Mouse (Mus musculus) T-helper 2 cell (primary cell): ENCODE measurements around the gene Mpdz.

Experiments
- in situ Hi-C: fragments of 300-600 bp; cut with MboI, MseI; formaldehyde crosslinking; loops from one replicate; pipeline ENCODE4 v1.15.1; 2025; ENCODE audit warnings: high pct_unique_total_duplicates

Mpdz gene

DNA sequence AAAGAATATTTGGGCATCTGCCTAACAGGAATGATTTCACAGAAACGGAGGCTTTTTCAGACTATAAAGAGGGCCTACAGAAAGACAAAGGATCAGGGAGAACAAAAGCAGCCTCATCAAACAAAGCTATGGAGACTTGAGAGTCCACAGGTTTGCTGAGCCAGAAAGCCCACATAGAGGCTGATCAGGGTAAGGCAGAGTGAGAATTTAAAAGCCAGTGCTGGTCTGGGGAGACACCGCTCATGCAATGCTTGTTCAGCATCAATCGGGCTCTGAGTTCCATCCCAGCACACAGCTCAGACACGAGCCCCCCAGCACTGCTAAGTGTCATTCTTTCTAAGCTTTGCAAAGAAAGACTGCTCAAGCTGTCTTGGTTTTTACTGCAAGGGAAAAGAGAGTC, 162.5 kb downstream of the Mpdz start:
- in situ Hi-C loops: no loop called here

GRCm38 (mm10) chr4:81279451-81279850, 163.2 kb downstream of the Mpdz start:
- in situ Hi-C loops: no loop called here

GRCm38 (mm10) chr4:81275957-81276715, 166.5 kb downstream of the Mpdz start:
- in situ Hi-C loops: no loop called here

DNA sequence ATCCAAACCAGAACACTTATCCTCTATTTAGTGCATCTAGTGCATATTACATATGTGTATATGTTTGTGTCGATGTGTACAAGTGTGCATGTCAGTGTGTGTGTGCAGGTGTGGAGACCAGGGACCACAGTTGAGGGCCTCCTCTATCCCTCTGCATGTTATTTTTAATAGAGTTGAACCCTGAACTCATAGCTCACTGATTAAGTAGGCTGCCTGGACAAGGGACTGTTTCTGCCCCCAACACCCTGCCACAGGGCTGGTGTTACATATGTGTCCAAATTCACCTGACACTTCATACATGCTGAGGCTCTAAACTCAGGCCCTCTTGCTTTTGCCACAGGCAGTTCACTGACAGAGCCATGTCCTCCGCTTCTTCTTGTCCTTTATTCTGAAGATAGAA, 169.5 kb downstream of the Mpdz start:
- in situ Hi-C loops: no loop called here

GRCm38 (mm10) chr4:81252859-81253780, 189.5 kb downstream of the Mpdz start:
- in situ Hi-C loops: no loop called here

- in situ Hi-C loops: no loop called here
Measured at GRCm38 (mm10) chr4:81252334-81252733, 190.3 kb downstream of the Mpdz start.

DNA sequence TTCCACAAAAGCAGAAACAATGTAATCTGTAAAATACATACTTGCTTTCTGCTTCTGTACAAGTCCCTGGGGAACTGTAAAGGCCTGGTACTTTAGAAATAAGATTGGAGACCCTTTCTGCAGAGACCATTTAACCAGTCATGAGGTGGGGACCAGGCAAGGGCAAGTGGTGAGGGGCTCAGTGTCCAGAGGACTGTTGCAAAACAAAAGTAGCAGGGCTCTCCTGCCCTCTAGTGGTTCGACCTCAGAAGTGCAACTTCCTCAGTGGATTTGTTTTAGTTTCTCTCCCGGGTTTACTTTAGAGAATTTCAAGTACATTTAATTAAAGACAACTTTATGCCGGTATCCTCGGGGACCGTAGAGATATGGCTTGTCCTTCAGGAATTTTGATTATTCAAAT, 190.7 kb downstream of the Mpdz start:
- in situ Hi-C loops: no loop called here

DNA sequence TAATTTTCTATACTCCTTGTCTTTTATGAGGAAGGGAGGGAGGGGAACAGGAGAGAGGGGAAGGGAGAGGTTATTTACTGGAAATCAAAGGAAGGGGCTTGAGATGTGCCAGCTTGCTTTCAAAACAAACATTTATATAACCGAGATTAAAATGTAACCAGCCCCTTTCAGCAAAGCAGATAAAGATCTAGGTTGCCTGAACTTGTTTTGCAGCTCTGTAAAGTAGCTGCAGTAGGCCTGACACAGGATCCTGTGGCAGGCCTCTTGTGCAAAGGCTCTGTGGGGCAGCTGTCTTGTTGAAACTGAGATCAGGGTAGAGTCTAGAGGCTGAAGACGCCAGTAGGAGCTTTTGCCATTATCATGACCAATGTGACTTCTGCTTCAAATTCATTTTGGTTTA, 193.4 kb downstream of the Mpdz start:
- in situ Hi-C loops: no loop called here

GRCm38 (mm10) chr4:81236227-81236626, 206.4 kb downstream of the Mpdz start:
- in situ Hi-C loops: no loop called here
